Mouse (Mus musculus) forebrain, postnatal 0 days (tissue): ENCODE measurements around the gene Ctdnep1. TPM values are rescaled to one million over a fixed set of nuclear protein-coding genes. Genes with fewer than 3 reads are reported as not detected.
"Not testable (repeated sequence)": the region's sequence is repeated elsewhere in the genome, so short reads cannot be mapped to it uniquely, and the experiment has no call there.

ENCODE experiments used
- ATAC-seq: fragments of 200-750 bp; cut with Nextera tagmentation; 2 replicates; pipeline ENCODE4 v1.8.0; 2017; ENCODE audit warnings: mild to moderate bottlenecking, moderate library complexity
- DNase-seq: peaks from one replicate; pipeline ENCODE4 v3.0.0-alpha.2; 2015
- H3K27ac ChIP-seq: fragments of 300-500 bp; sonication (generic); 2 replicates; pipeline ENCODE4 v1.5.1; 2014; ENCODE audit warnings: low read depth, mild to moderate bottlenecking, antibody characterized with exemption, low read length, moderate library complexity, mixed read lengths
- H3K27me3 ChIP-seq: fragments of 300-500 bp; sonication (generic); 2 replicates; pipeline ENCODE4 v1.6.1; 2014; ENCODE audit warnings: mild to moderate bottlenecking, low read length, mixed read lengths; ENCODE audit not compliant: insufficient read depth
- H3K36me3 ChIP-seq: fragments of 300-500 bp; sonication (generic); 2 replicates; pipeline ENCODE4 v1.6.1; 2014; ENCODE audit warnings: mild to moderate bottlenecking, moderate library complexity; ENCODE audit not compliant: insufficient read depth
- H3K4me1 ChIP-seq: fragments of 300-500 bp; sonication (generic); 2 replicates; pipeline ENCODE4 v1.6.1; 2014; ENCODE audit warnings: antibody characterized with exemption; ENCODE audit not compliant: insufficient read depth
- H3K4me2 ChIP-seq: fragments of 300-500 bp; sonication (generic); 2 replicates; pipeline ENCODE4 v1.6.1; 2014; ENCODE audit warnings: low read depth, mild to moderate bottlenecking, moderate library complexity
- H3K4me3 ChIP-seq: fragments of 300-500 bp; sonication (generic); 2 replicates; pipeline ENCODE4 v1.5.1; 2014; ENCODE audit warnings: low read depth, low read length, mixed read lengths
- H3K9ac ChIP-seq: fragments of 300-500 bp; sonication (generic); 2 replicates; pipeline ENCODE4 v1.6.1; 2014; ENCODE audit warnings: mild to moderate bottlenecking
- H3K9me3 ChIP-seq: fragments of 300-500 bp; sonication (generic); 2 replicates; pipeline ENCODE4 v1.6.1; 2016; ENCODE audit warnings: low read length
- CTCF ChIP-seq: sonication (generic); IDR thresholded peaks from 2 replicates; pipeline ENCODE4 v1.5.1; 2016; ENCODE audit warnings: antibody characterized with exemption, control low read depth, low read depth
- WGBS: fragments of 180-500 bp; shearing (Covaris S2); extraction: QIAGEN DNeasy Blood & Tissue Kit; methylation state at CpG from one replicate; pipeline ENCODE4 v1.1.7; 2014; 5-methylcytosine and 5-hydroxymethylcytosine counted together
- polyA plus RNA-seq: library from polyadenylated mRNA; unstranded; fragments of >200 nt; fragmentation: Nextera tagmentation; extraction: Ambion mirVana; gene quantifications from 2 replicates; pipeline ENCODE4 v1.2.1, GENCODE M21; 2015
- total RNA-seq: library from RNA; depleted of rRNA; stranded (reverse); fragments of >200 nt; gene quantifications from 2 replicates; pipeline ENCODE4 v1.2.3, GENCODE M21; 2014

Gene Ctdnep1
- total and polyA plus RNA-seq, 2 experiments from 2014 or later: 23.2 to 41.4 TPM

DNA sequence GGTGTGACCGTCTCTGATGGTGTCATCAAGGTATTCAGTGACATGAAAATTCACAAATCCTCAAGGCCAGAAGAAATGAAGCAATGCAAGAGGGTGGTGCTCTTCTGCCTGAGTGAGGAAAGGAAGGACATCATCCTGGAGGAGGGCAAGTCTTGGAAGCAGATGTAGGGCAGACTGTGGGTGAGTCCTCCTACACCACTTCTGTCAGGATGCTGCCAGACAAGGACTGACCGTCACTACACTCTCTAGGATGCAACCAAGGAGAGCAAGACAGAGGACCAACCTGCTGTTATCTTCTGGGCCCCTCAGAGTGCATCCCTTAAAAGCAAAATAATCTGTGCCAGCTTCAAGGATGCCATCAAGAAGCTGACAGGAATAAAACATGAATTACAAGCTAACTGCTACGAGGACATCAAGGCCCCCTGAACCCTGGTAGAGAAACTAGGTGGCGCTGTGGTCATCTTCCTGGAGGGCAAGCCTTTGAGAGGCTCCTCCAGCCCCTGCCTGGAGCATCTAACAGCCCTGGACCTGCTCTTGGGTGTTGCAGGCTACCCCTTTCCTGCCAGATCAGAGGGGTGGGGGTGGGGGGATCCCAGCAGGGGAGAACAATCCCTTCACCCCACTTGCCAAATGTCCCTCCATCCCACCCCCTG lies 30.0 kb upstream of the Ctdnep1 start:
- Histone ChIP-seq H3K4me3 (no peak overlapping the region), H3K27me3 (no peaks in the 10 kb centered on the region), H3K4me2 (no peak overlapping the region), H3K4me1 (no peaks in the 10 kb centered on the region), H3K9me3 (no peaks in the 10 kb centered on the region), H3K27ac (no peak overlapping the region), H3K36me3 (no peaks in the 10 kb centered on the region), H3K9ac (no peak overlapping the region)
- 42% methylated on average over 4 of the region's 4 CpGs for WGBS
- DNase-seq: no peak
- no peak for TF ChIP-seq CTCF
- no peak for ATAC-seq

DNA sequence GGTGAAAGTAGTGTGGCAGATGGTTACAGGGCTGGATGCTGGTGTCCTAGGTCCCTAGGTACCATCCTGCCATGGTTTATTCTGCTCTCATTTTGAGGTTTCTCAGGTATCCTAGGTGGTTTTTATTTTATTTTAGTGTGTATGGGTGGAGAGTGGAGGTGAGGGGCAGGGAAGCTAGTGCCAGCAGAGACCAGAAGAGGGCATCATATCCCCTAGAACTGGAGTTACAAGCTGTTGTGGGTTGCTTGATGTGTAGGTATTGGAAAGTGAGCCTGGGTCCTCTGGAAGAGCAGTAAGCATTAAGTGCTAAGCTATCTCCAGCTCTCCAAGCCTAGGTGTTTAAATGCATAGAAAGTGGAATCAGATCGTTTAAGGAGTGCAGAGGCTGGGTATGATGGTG lies 28.7 kb upstream of the Ctdnep1 start:
- Histone ChIP-seq H3K4me2 (no peak overlapping the region), H3K27ac (no peak overlapping the region), H3K9me3 (no peaks in the 10 kb centered on the region), H3K9ac (no peak overlapping the region), H3K4me1 (no peaks in the 10 kb centered on the region), H3K36me3 (no peaks in the 10 kb centered on the region), H3K4me3 (no peak overlapping the region), H3K27me3 (no peaks in the 10 kb centered on the region)
- DNase-seq (no peak), ATAC-seq (no peak)
- TF ChIP-seq CTCF: no peak
- 31% methylated on average over 1 of the region's 1 CpGs for WGBS

DNA sequence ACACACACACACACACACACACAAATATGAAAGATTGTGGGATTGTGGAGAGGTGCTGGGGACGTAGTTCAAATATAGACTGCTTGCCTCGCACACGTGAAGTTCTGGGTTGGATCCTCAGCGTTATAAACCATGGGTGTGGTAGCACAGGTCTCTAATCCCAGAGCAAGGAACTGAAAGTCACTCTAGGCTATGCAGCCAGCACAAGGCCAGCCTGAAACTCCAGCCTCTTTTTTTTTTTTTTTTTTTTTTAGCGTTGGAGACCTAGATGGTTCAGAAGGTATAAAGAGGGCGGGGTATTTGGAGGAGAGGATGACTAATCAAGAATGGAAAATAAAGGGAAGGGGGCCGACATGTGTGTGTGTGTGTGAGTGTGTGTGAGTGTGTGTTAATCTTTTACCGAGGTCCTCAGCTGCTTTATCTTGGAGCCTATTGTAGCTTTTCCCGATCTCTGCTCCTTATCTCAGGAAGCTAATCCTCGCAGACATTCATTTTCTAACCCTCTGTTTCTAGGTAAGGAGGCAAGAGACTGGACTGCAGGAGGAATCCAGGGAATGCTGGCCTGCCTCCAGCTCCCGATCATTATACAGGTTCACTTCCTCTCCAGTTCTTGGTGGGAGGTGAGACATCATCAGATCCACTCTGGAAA lies 27.6 kb upstream of the Ctdnep1 start:
- DNase-seq (no peak), ATAC-seq (no peak)
- no peaks in the 10 kb centered on the region for H3K9me3 ChIP-seq
- H3K9ac ChIP-seq: no peak overlapping the region
- no peaks in the 10 kb centered on the region for H3K4me1 ChIP-seq
- H3K4me2 ChIP-seq: no peak overlapping the region
- no peak overlapping the region for H3K27ac ChIP-seq
- no peaks in the 10 kb centered on the region for H3K36me3 ChIP-seq
- no peaks in the 10 kb centered on the region for H3K27me3 ChIP-seq
- no peak overlapping the region for H3K4me3 ChIP-seq
- no peak for TF ChIP-seq CTCF
- WGBS: 66% methylated on average over 11 of the region's 11 CpGs

DNA sequence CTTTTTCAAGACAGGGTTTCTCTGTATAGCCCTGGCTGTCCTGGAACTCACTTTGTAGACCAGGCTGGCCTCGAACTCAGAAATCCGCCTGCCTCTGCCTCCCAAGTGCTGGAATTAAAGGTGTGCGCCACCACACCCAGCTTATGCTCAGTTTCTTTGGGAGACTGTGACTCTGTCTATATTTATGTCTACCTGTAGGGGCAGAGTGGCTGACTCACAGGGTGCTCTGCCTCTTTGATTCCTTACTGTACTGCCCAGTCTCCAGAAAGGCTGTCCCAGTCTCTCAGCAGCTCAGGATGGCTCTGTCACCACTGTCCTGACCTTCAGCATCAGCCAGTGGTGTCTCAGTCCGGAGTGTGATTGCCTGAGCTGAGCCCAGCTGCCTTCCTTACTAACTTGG lies 25.3 kb upstream of the Ctdnep1 start:
- H3K4me2 ChIP-seq, ATAC-seq, H3K9ac ChIP-seq, DNase-seq, H3K4me1 ChIP-seq, H3K9me3 ChIP-seq, H3K36me3 ChIP-seq, H3K27me3 ChIP-seq, H3K27ac ChIP-seq, H3K4me3 ChIP-seq: not testable (repeated sequence)
- WGBS: 60% methylated on average over 4 of the region's 4 CpGs

DNA sequence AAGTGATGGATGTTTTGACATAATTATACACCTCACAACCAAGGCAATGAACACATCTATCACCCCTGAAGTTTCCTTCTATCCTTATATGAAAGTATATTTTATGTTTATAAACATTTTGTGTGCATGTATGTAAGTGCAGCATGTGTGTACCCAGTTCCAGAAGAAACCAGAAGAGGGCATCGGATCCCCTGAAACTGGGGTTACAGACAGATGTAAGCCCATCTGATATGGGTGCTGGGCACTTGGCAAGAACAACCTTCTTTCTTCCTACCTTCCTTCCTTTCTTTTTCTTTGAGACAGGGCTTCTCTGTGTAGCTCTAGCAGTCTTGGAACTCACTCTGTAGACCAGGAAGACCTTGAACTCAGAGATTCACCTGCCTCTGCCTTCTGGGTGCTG lies 24.7 kb upstream of the Ctdnep1 start:
- ATAC-seq: no peak
- no peak for DNase-seq
- 65% methylated on average over 1 of the region's 1 CpGs for WGBS

DNA sequence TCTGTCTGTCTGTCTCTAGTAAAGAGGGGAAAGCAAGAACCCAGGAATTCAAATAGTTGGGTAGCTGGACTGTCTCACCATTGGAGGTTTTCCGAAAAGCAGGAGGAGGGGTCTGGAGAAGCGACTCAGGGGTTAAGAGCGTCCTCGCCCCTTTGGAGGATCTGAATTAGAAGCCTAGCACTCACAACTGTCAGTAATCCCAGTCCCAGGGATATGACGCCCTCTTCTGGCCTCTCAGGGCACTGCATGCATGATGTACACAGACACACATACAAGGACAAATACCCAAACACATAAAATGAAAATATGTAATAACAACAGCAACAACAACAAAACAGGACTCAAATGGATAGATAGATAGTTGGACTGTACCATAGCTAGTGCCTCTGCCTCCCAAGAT lies 20.3 kb upstream of the Ctdnep1 start:
- H3K4me2 ChIP-seq: no peak overlapping the region
- WGBS: 27% methylated on average over 5 of the region's 5 CpGs
- no peak for ATAC-seq
- H3K9ac ChIP-seq: no peak overlapping the region
- H3K36me3 ChIP-seq: no peaks in the 10 kb centered on the region
- H3K9me3 ChIP-seq: no peaks in the 10 kb centered on the region
- no peak for DNase-seq
- H3K4me3 ChIP-seq: no peak overlapping the region
- H3K4me1 ChIP-seq: no peaks in the 10 kb centered on the region
- peaks cover 30% of the 10 kb centered on the region for H3K27me3 ChIP-seq
- no peak overlapping the region for H3K27ac ChIP-seq
- peak; percentile 34; the same call in 1 of the 2 replicates for TF ChIP-seq CTCF

More for the DNA sequence above, 24.7 kb upstream of the Ctdnep1 start:
- Histone ChIP-seq H3K27ac (no peak overlapping the region), H3K9me3 (no peaks in the 10 kb centered on the region), H3K9ac (no peak overlapping the region), H3K4me2 (no peak overlapping the region), H3K27me3 (0 out of 2 replicates have a peak, but pooled peaks cover 7% of the 10 kb centered on the region), H3K4me3 (no peak overlapping the region), H3K36me3 (no peaks in the 10 kb centered on the region), H3K4me1 (no peaks in the 10 kb centered on the region)
- TF ChIP-seq CTCF: no peak

DNA sequence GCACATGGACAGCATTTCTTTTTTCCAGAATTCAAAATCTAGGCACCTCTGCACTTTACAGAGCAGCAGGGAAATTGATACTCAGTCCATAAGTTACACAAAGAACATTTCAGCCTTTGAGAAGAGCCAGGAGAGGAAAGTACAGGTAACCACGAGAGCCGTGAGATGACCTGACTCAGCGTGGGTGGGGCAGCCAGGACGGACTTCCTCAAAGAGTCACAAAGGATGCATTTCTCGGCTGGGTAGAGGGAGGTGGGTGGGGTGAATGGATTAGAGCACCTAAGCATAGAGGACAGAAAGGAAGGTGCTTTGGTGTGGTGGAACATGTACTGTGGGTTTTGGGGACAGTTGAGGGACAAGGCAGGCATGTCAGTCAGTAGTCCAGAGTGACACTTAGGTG lies 19.1 kb upstream of the Ctdnep1 start:
- 0 out of 2 replicates have a peak, but pooled peaks cover 3% of the 10 kb centered on the region for H3K4me1 ChIP-seq
- H3K4me3 ChIP-seq: no peak overlapping the region
- TF ChIP-seq CTCF: no peak
- H3K4me2 ChIP-seq: no peak overlapping the region
- H3K27me3 ChIP-seq: peaks cover 42% of the 10 kb centered on the region
- H3K36me3 ChIP-seq: no peaks in the 10 kb centered on the region
- 45% methylated on average over 5 of the region's 5 CpGs for WGBS
- ATAC-seq: no peak
- no peak overlapping the region for H3K27ac ChIP-seq
- H3K9me3 ChIP-seq: no peaks in the 10 kb centered on the region
- H3K9ac ChIP-seq: no peak overlapping the region
- DNase-seq: no peak
